Mouse (Mus musculus) ES-E14 (cell line): ENCODE measurements around the gene Fndc5.

ENCODE experiments used
- HCFC1 ChIP-seq: IDR thresholded peaks from 2 replicates; pipeline ENCODE4 v1.6.1; 2012; ENCODE audit warnings: low read length, inconsistent platforms, borderline replicate concordance; ENCODE audit not compliant: insufficient read depth
- MAFK ChIP-seq: IDR thresholded peaks from 2 replicates; pipeline ENCODE4 v1.6.1; 2014; ENCODE audit warnings: mild to moderate bottlenecking, low read depth, low read length, inconsistent platforms; ENCODE audit not compliant: insufficient read depth
- ZC3H11A ChIP-seq: IDR thresholded peaks from 2 replicates; pipeline ENCODE4 v1.6.1; 2012; ENCODE audit warnings: low read depth, mild to moderate bottlenecking, inconsistent platforms, low read length, borderline replicate concordance
- ZNF384 ChIP-seq: IDR thresholded peaks from 2 replicates; pipeline ENCODE4 v1.6.1; 2012; ENCODE audit warnings: low read depth, low read length, inconsistent platforms

- no peak for TF ChIP-seq ZNF384
- no peak for TF ChIP-seq MAFK
- no peak for TF ChIP-seq HCFC1
- TF ChIP-seq ZC3H11A, result no peak
These were observed 35.7 kb downstream of the Fndc5 start for GRCm38 (mm10) chr4:129172529-129172928.
